Mouse (Mus musculus): ENCODE measurements at regions not wholly inside any gene's neighbourhood (a gene's known extent, or its start where the extent isn't known, plus 50 kb on each side); places are given as distances from the start of the nearest gene placed in this dataset.

GRCm38 (mm10) chr3:105392611-105393514 lies 59.3 kb upstream of the Kcnd3 start:
- ATAC-seq (ENCODE audit: low FRiP score, low read depth) (no peak), DNase-seq (ENCODE audit: low spot score) (peak; percentile 23)
- WGBS = 63% methylated on average over 8 of the region's 8 CpGs
- Histone ChIP-seq H3K4me3 (replicated peaks; ENCODE audit: low read length) (no peak overlapping the region), H3K9ac (ENCODE audit: low read depth, low read length, severe bottlenecking) (no peak overlapping the region), H3K27ac (replicated peaks; ENCODE audit: low read depth, low read length) (no peak overlapping the region), H3K36me3 (ENCODE audit: control insufficient read depth, insufficient read depth, low read length) (no peaks in the 10 kb centered on the region), H3K9me3 (ENCODE audit: control insufficient read depth, low read length) (no peaks in the 10 kb centered on the region), H3K4me1 (ENCODE audit: control insufficient read depth, insufficient read depth, low read length) (no peaks in the 10 kb centered on the region), H3K4me2 (replicated peaks; ENCODE audit: low read depth, low read length, severe bottlenecking) (no peak overlapping the region), H3K27me3 (ENCODE audit: control insufficient read depth, insufficient read depth, low read length) (no peaks in the 10 kb centered on the region)
- TF ChIP-seq POLR2A (IDR thresholded peaks at IDR 0.05; ENCODE audit: borderline replicate concordance, extremely low read depth, insufficient read depth, insufficient read length) = no peak

Measured in limb, embryonic 14.5 days (tissue).